Mouse (Mus musculus): ENCODE results near the gene Map3k9.

Gene Map3k9

DNA sequence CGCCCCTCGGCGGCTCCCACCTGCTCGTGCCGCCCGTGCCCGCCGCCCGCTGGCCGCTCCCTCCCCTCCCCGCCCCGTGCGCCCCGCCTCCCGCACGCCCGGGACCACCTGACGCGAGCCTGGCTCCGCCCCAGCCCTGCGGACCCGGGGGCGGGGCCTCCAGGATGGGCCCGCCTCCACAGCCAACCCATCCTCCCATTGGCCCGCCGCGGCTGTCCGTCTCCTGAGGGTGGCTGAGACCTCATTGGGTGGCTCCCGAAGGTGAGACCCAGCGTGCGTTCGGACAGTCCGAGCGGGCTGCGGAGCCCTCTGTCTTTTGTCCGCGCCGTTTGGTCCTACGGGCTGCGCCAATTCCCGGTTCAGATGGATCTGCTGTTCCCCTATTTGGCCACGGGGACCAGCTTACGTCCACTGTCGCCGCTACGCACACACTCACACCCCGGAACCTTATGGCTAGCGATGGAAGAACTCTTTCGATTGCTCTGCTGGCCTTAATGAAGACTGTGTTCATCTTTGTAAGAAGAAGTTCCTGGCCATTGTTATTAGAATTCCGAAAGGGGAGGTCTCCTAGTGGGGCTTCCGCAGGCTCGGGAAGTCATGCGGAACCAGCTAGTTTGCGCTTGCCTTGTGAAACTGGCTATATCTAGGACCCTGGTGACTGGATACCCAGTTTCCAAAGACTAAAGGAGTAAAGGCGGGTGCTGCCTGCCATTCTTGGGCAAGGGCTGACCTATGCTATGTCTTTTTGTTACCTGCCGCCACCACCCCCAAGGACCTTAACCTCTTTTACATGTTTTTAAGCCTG lies at the start of gene Map3k9:
Gene Map3k9 (minus strand): TSS at position 71 of the 805 bp plus-strand sequence.
- DNase-seq (ENCODE audit: low read depth, low spot score): peak; percentile 86

GRCm38 (mm10) chr12:81828355-81828754 lies 47.4 kb upstream of the Map3k9 start:
- DNase-seq (ENCODE audit: low read depth, low spot score): no peak

- no peak for DNase-seq (ENCODE audit: low read depth, low spot score)
Measured at GRCm38 (mm10) chr12:81822778-81823480, 42.0 kb upstream of the Map3k9 start.

- DNase-seq (ENCODE audit: low read depth, low spot score): no peak
Measured at GRCm38 (mm10) chr12:81822176-81822575, 41.2 kb upstream of the Map3k9 start.

GRCm38 (mm10) chr12:81820700-81821099 lies 39.7 kb upstream of the Map3k9 start:
- DNase-seq (ENCODE audit: low read depth, low spot score): no peak

GRCm38 (mm10) chr12:81817126-81817505 lies 36.1 kb upstream of the Map3k9 start:
- peak; percentile 85 for DNase-seq (ENCODE audit: low read depth, low spot score)

- peak; percentile 91 for DNase-seq (ENCODE audit: low read depth, low spot score)
Measured at GRCm38 (mm10) chr12:81816330-81817125, 35.6 kb upstream of the Map3k9 start.

GRCm38 (mm10) chr12:81814742-81815141 lies 33.8 kb upstream of the Map3k9 start:
- no peak for DNase-seq (ENCODE audit: low read depth, low spot score)

GRCm38 (mm10) chr12:81810417-81810816 lies 29.4 kb upstream of the Map3k9 start:
- DNase-seq (ENCODE audit: low read depth, low spot score): no peak

DNA sequence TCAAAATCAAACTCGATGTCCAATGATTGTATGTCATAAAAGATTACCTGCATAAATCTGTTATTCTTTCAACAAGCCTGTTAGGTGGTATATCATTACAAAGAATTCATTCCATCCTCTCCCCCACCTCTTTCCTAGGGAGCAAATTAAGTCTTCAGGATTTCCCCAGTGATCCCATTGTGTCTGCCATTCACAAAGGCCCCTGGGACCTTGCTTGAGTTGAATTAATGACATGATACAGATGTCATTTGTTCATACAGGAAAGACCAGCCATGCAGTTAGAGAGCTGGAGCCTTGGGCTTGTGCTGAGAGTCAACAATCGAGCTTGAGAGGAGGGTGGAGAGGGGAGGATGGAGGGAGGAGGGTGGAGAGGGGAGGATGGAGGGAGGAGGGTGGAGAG lies 27.6 kb upstream of the Map3k9 start:
- DNase-seq (ENCODE audit: low read depth, low spot score): no peak

- no peak for DNase-seq (ENCODE audit: low read depth, low spot score)
Measured at GRCm38 (mm10) chr12:81807953-81808352, 27.0 kb upstream of the Map3k9 start.

GRCm38 (mm10) chr12:81807529-81807837 lies 26.5 kb upstream of the Map3k9 start:
- DNase-seq (ENCODE audit: low read depth, low spot score): no peak

- DNase-seq (ENCODE audit: low read depth, low spot score): peak; percentile 52
Measured at GRCm38 (mm10) chr12:81806759-81807528, 26.0 kb upstream of the Map3k9 start.

DNA sequence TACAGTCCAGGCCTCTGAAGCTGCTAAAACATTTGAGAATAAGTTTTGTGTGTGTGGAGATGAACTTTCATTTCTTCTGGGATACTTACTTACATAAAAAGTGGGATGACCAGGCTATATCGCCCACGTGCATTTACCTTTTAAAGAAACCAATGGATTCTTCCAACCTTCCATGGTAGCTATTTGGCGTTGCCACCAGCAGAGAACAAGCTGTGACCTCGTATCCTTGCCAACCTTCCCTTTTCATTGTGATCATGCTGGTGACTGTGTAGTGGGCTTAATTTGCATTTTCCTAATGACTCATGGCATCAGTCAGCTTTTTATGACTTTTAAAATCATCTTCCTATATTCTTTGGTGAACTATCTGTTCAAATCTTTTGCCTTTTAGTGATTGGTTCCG lies 25.1 kb upstream of the Map3k9 start:
- DNase-seq (ENCODE audit: low read depth, low spot score): no peak

GRCm38 (mm10) chr12:81803803-81804202 lies 22.8 kb upstream of the Map3k9 start:
- DNase-seq (ENCODE audit: low read depth, low spot score): no peak

GRCm38 (mm10) chr12:81803016-81803415 lies 22.0 kb upstream of the Map3k9 start:
- peak; percentile 28 for DNase-seq (ENCODE audit: low read depth, low spot score)

DNA sequence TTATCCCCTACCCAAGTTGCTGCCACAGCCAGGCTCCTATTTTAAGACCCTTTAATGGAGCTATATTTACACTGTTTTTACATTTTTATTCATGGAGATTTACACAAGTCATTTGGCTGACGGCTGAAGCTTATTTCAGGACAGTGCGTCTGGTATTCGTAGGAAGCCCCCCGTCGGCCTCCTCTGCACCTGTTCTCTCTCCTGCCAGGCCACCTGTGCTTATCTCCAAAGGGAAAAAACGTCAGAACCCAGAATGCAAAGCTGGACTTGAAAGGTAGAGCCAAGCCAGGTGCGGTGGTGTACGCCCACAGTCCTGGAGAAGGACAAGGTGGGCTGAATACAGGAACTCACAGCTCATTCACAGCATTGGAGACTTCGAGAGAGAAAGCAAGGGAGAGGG lies 20.2 kb upstream of the Map3k9 start:
- DNase-seq (ENCODE audit: low read depth, low spot score): no peak

- peak; percentile 57 for DNase-seq (ENCODE audit: low read depth, low spot score)
Measured at GRCm38 (mm10) chr12:81796541-81796940, 15.6 kb upstream of the Map3k9 start.

DNA sequence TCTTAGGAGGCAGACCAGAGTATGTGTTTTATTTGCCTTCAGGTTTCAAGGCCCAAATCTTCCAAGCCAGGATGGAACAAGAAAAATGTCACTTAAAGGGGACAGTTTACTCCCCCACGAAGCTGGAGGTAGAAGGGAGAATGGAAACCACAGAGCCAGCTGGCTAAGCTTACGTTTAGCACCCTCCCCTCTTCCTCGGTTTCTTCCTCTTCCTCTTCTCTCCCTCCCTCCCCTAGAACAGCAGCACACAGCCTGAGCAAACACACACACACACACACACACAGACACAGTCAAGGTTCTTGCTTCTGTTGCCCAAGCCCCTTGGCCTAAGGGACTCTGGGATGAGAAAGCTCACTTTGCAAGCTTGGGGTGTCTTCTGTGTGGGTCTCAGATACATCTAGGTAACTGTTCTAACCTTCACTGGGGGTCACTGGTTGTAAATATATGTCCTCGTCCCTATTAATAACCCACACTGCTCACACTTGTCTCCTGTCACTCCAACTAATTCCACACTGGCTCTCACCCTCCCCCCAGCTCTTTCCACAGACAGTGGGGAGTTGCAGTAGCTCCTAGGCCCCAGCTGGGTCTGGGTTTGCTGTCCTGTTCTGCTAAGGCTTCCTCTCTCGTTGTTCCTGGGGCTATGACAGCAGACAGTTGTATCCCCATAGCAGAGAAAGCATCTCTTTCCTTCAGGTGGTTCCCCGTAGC lies 11.7 kb upstream of the Map3k9 start:
- DNase-seq (ENCODE audit: low read depth, low spot score): no peak

DNA sequence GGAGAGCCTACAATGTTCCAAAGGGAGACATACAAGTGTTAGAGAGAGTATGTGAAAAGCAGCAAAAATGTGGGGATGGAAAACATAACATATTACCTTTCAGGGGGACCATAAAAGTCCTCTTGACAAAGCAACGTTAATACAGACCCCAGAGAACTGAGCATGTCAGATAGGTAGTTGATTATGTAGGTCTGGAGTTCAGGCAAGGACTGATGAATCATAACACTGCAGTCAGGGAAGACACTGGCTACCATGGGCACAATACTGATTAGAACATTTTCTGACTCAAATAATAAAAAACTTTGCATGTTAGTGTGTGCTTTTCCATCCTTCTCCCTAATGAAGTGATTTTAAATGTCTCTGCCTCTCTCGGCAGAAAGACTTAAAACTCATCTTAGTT lies 8.5 kb upstream of the Map3k9 start:
- DNase-seq (ENCODE audit: low read depth, low spot score): peak; percentile 18

- peak; percentile 90 for DNase-seq (ENCODE audit: low read depth, low spot score)
Measured at GRCm38 (mm10) chr12:81788672-81789084, 7.7 kb upstream of the Map3k9 start.

Data from ES-CJ7 (cell line).